Comparison of ENCODE assay signal across 22 mouse cellular contexts in the genomic region with DNA sequence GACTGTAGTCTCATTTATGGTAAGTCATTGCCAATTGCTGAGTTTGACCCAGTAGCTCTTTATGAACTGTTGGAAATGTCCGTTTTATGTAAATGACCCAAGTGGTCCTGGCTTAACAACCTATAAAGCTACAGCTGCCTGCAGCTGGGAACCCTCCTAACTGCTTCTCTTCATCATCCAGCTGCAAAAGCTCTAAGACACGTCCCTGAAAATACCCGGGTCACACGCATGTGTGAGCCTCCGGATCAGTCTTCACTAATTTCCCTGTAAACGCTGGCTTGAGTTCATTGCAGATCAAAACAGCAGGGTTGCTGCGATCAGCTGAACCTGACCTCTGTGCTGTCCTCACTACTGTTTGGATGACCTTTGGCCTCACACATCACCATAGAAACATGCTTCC. TPM values are rescaled to one million over a fixed set of nuclear protein-coding genes. Genes with fewer than 3 reads are reported as not detected.
DNase-seq lines count a peak whose midpoint lies in the region; ATAC-seq and TF ChIP-seq lines count a peak whose summit lies in the region.
"Had no signal": no experiment of that assay in that cellular context is flagged by ENCODE, and none has a peak within 500 bp of the region (broad histone marks: within the 10 kb centered on the region; RNA-seq: fewer than 3 reads in every experiment).

No protein-coding gene starts in this region.

- peak; percentile 44 for ATAC-seq in liver, postnatal 0 days
- ATAC-seq in liver, embryonic 12.5 days, result no peak
- ATAC-seq in lung, postnatal 0 days, result peak; percentile 88
- no peak for ATAC-seq in forebrain, embryonic 15.5 days (replicated peaks)
- no peak for ATAC-seq in CD4-positive, CD25-positive, alpha-beta regulatory T cell, adult 4 months
- ATAC-seq: intestine, embryonic 15.5 days had no signal

- H3K4me2 ChIP-seq in liver, postnatal 0 days (ENCODE audit: low read depth, low read length), result no peak overlapping the region
- H3K4me2 ChIP-seq in liver, embryonic 12.5 days, result no peak overlapping the region
- H3K4me2 ChIP-seq in lung, postnatal 0 days (replicated peaks; ENCODE audit: low read depth, low read length), result no peak overlapping the region
- no peak overlapping the region for H3K4me2 ChIP-seq in forebrain, embryonic 15.5 days (replicated peaks)
- H3K4me2 ChIP-seq: heart, embryonic 13.5 days; hindbrain, embryonic 15.5 days; intestine, embryonic 15.5 days; liver, embryonic 13.5 days had no signal

- no peak overlapping the region for H3K27ac ChIP-seq in liver, postnatal 0 days (ENCODE audit: low read depth)
- no peak overlapping the region for H3K27ac ChIP-seq in liver, embryonic 12.5 days
- H3K27ac ChIP-seq in lung, postnatal 0 days (ENCODE audit: low read length), result no peak overlapping the region
- H3K27ac ChIP-seq in forebrain, embryonic 15.5 days (replicated peaks), result no peak overlapping the region
- H3K27ac ChIP-seq: embryonic facial prominence, embryonic 10.5 days; heart, embryonic 13.5 days; hindbrain, embryonic 15.5 days; intestine, embryonic 15.5 days; left cerebral cortex, adult 2 months; limb, embryonic 10.5 days; liver, embryonic 13.5 days had no signal

- TF ChIP-seq EP300 in liver, postnatal 0 days (IDR thresholded peaks at IDR 0.05; ENCODE audit: low read depth), result no peak
- peak; percentile 91 for TF ChIP-seq EP300 in lung, postnatal 0 days (IDR thresholded peaks at IDR 0.05)

- no peak for TF ChIP-seq CTCF in liver, postnatal 0 days (IDR thresholded peaks at IDR 0.05; ENCODE audit: low read depth)
- TF ChIP-seq CTCF in lung, postnatal 0 days (IDR thresholded peaks at IDR 0.05), result no peak

- no peak overlapping the region for H3K4me3 ChIP-seq in liver, postnatal 0 days (ENCODE audit: low read depth, low read length)
- H3K4me3 ChIP-seq in liver, embryonic 12.5 days, result no peak overlapping the region
- no peak overlapping the region for H3K4me3 ChIP-seq in lung, postnatal 0 days (ENCODE audit: low read depth, low read length)
- no peak overlapping the region for H3K4me3 ChIP-seq in forebrain, embryonic 15.5 days
- H3K4me3 ChIP-seq: embryonic facial prominence, embryonic 10.5 days; heart, embryonic 13.5 days; hindbrain, embryonic 15.5 days; intestine, embryonic 15.5 days; left cerebral cortex, adult 2 months; limb, embryonic 10.5 days; liver, embryonic 13.5 days; myocyte had no signal

- no peaks in the 10 kb centered on the region for H3K36me3 ChIP-seq in liver, postnatal 0 days (replicated peaks; ENCODE audit: insufficient read depth, low read length)
- H3K36me3 ChIP-seq in liver, embryonic 12.5 days, result no peaks in the 10 kb centered on the region
- H3K36me3 ChIP-seq in lung, postnatal 0 days (ENCODE audit: insufficient read depth, low read length), result no peaks in the 10 kb centered on the region
- H3K36me3 ChIP-seq in forebrain, embryonic 15.5 days, result no peaks in the 10 kb centered on the region
- H3K36me3 ChIP-seq: embryonic facial prominence, embryonic 10.5 days; heart, embryonic 13.5 days; hindbrain, embryonic 15.5 days; intestine, embryonic 15.5 days; limb, embryonic 10.5 days; liver, embryonic 13.5 days had no signal

- no peak overlapping the region for H3K9ac ChIP-seq in liver, postnatal 0 days (replicated peaks)
- no peak overlapping the region for H3K9ac ChIP-seq in liver, embryonic 12.5 days
- H3K9ac ChIP-seq in lung, postnatal 0 days (replicated peaks; ENCODE audit: low read depth), result no peak overlapping the region
- no peak overlapping the region for H3K9ac ChIP-seq in forebrain, embryonic 15.5 days (replicated peaks)
- H3K9ac ChIP-seq: heart, embryonic 13.5 days; hindbrain, embryonic 15.5 days; intestine, embryonic 15.5 days; liver, embryonic 13.5 days had no signal

- no peaks in the 10 kb centered on the region for H3K9me3 ChIP-seq in liver, postnatal 0 days (ENCODE audit: low read length)
- H3K9me3 ChIP-seq in liver, embryonic 12.5 days (replicated peaks), result no peaks in the 10 kb centered on the region
- no peaks in the 10 kb centered on the region for H3K9me3 ChIP-seq in lung, postnatal 0 days (ENCODE audit: low read length)
- no peaks in the 10 kb centered on the region for H3K9me3 ChIP-seq in forebrain, embryonic 15.5 days
- H3K9me3 ChIP-seq: embryonic facial prominence, embryonic 10.5 days; heart, embryonic 13.5 days; hindbrain, embryonic 15.5 days; intestine, embryonic 15.5 days; limb, embryonic 10.5 days; liver, embryonic 13.5 days had no signal

- H3K4me1 ChIP-seq in liver, postnatal 0 days (ENCODE audit: insufficient read depth), result 0 out of 2 replicates have a peak, but pooled peaks cover 4% of the 10 kb centered on the region
- no peaks in the 10 kb centered on the region for H3K4me1 ChIP-seq in liver, embryonic 12.5 days
- H3K4me1 ChIP-seq in lung, postnatal 0 days (ENCODE audit: insufficient read depth, low read depth, low read length), result no peaks in the 10 kb centered on the region
- H3K4me1 ChIP-seq in forebrain, embryonic 15.5 days, result no peaks in the 10 kb centered on the region
- H3K4me1 ChIP-seq: heart, embryonic 13.5 days; hindbrain, embryonic 15.5 days; intestine, embryonic 15.5 days; liver, embryonic 13.5 days had no signal

- no peaks in the 10 kb centered on the region for H3K27me3 ChIP-seq in liver, postnatal 0 days (ENCODE audit: insufficient read depth, low read length)
- H3K27me3 ChIP-seq in liver, embryonic 12.5 days (replicated peaks), result no peaks in the 10 kb centered on the region
- no peaks in the 10 kb centered on the region for H3K27me3 ChIP-seq in lung, postnatal 0 days (replicated peaks; ENCODE audit: insufficient read depth, low read length)
- no peaks in the 10 kb centered on the region for H3K27me3 ChIP-seq in forebrain, embryonic 15.5 days
- H3K27me3 ChIP-seq: hindbrain, embryonic 15.5 days; intestine, embryonic 15.5 days; liver, embryonic 13.5 days had no signal

- DNase-seq in liver, postnatal 0 days, result no peak
- peak; percentile 21 to 27 for DNase-seq in kidney, postnatal 36 days
- DNase-seq in lung, postnatal 0 days (ENCODE audit: low spot score), result peak; percentile 91
- DNase-seq in frontal cortex, postnatal 14 days (ENCODE audit: low spot score in 2 of 2), result no peak
- DNase-seq: B cell, adult 2 months; cerebellum, adult 18-20 months; gastrocnemius, postnatal 10 days; heart, adult 11 months; heart, postnatal 4 days; liver, embryonic 13.5 days; midbrain, embryonic 14.5 days; thymus, postnatal 4 days had no signal

- WGBS in liver, postnatal 0 days (ENCODE audit: insufficient replicate concordance), result 53% methylated on average over 7 of the region's 7 CpGs
- WGBS in liver, embryonic 12.5 days (ENCODE audit: insufficient replicate concordance), result 64% methylated on average over 7 of the region's 7 CpGs
- 30% methylated on average over 7 of the region's 7 CpGs for WGBS in lung, postnatal 0 days
- 83% methylated on average over 7 of the region's 7 CpGs for WGBS in forebrain, embryonic 15.5 days

RNA-seq across cellular contexts. Expression of gene Cops8, which starts 35.6 kb away (rescaled TPM):
- 30.1 and 33.0 TPM in 2 replicates for polyA plus RNA-seq in liver, postnatal 0 days (2015; fragmentation: Nextera tagmentation; extraction: Ambion mirVana)
- 79.8 and 80.3 TPM in 2 replicates for polyA plus RNA-seq in liver, embryonic 12.5 days (2016; fragmentation: Nextera tagmentation; extraction: Ambion mirVana)
- 79.7 and 93.3 TPM in 2 replicates for polyA plus RNA-seq in lung, postnatal 0 days (2015; fragmentation: Nextera tagmentation; extraction: Ambion mirVana)
- polyA plus RNA-seq in forebrain, embryonic 15.5 days (2015; fragmentation: Nextera tagmentation; extraction: Ambion mirVana), result 180 and 195 TPM in 2 replicates
- 100 to 1,000 TPM; 149 to 150 TPM for polyA plus RNA-seq in CD4-positive, CD25-positive, alpha-beta regulatory T cell, adult 4 months (2017; shearing (Covaris generic))

Comparison
In these comparisons a context has a peak if more than half of its experiments do, and no peak if none do; other contexts are left out.
1. ATAC-seq: peak in liver, postnatal 0 days (single experiment) and lung, postnatal 0 days (single experiment); none in liver, embryonic 12.5 days (single experiment), forebrain, embryonic 15.5 days (single experiment) and CD4-positive, CD25-positive, alpha-beta regulatory T cell, adult 4 months (single experiment).
2. DNase-seq: peak in kidney, postnatal 36 days (2 of 2) and lung, postnatal 0 days (single experiment); none in liver, postnatal 0 days (single experiment) and frontal cortex, postnatal 14 days (0 of 2).